Mouse (Mus musculus) myocyte (in vitro differentiated cells): Measurements from ENCODE around the gene Zpld1.

Experiments
- MAX ChIP-seq: IDR thresholded peaks from one replicate; pipeline ENCODE4 v1.6.1; 2011; ENCODE audit warnings: low read depth, mild to moderate bottlenecking, control low read depth
- TCF12 ChIP-seq: IDR thresholded peaks from one replicate; pipeline ENCODE4 v1.6.1; 2011; ENCODE audit warnings: mild to moderate bottlenecking, control low read depth; ENCODE audit not compliant: poor library complexity, insufficient read depth, severe bottlenecking

DNA sequence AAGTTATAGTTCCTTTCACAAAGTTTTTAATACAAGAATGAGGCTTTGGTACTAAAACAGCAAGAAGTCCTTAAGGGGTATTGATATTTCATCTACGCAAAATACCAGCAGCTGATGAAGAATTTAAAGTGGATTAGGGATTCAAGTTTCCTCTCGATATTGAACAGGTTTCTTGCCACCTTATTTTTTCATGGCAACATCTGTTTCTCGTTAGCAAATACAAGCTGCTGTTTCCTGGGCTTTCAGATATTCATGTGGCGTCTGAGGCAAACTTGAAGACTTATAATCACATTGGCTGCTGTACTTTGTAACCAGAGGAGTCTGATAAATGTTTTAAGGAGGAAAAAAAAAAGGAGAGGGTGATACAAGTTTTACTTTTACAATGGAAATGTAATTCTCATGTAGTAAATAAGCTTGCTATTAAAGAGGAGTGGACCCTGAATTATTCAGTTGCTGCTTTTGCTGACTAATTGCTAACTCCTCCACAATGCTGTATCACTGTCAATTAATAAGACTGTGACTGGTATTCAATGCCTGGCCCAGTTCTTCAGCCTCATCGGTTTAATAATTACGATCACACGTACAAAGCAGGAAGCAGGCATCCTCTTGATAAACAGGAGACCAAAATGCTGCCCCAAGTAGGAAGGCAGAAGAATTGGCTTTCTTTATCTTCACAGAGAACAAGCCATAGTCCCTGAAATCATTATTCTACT, 36.8 kb downstream of the Zpld1 start:
- TF ChIP-seq TCF12 (no peak), MAX (no peak)
